Mouse (Mus musculus): Measurements from ENCODE around the gene Gm7879.

- TF ChIP-seq POLR2A (IDR thresholded peaks at IDR 0.05; ENCODE audit: low read depth, low read length) (no peak), CTCF (conservative IDR thresholded peaks at IDR 0.05; ENCODE audit: insufficient read depth, insufficient read length, low read depth, low read length) (no peak)
These were observed 35.9 kb downstream of the Gm7879 start for GRCm38 (mm10) chr5:43948748-43949275.

Measured in kidney, adult 2 months (tissue).